Mouse (Mus musculus) lung, postnatal 14 days (tissue): ENCODE data around the gene Nup205.
"Not testable (repeated sequence)": the region's sequence is repeated elsewhere in the genome, so short reads cannot be mapped to it uniquely, and the experiment has no call there.

ENCODE experiments used
- DNase-seq: peaks from one replicate; pipeline ENCODE4 v3.0.0; 2021

Gene Nup205

GRCm38 (mm10) chr6:35176979-35177649 lies at the start of gene Nup205:
Nup205 (plus strand) TSS chr6:35177421.
- peak; percentile 70 for DNase-seq

GRCm38 (mm10) chr6:35132806-35133205 lies 44.4 kb upstream of the Nup205 start:
- no peak for DNase-seq

- DNase-seq: no peak
Measured at GRCm38 (mm10) chr6:35133246-35133578, 44.0 kb upstream of the Nup205 start.

DNA sequence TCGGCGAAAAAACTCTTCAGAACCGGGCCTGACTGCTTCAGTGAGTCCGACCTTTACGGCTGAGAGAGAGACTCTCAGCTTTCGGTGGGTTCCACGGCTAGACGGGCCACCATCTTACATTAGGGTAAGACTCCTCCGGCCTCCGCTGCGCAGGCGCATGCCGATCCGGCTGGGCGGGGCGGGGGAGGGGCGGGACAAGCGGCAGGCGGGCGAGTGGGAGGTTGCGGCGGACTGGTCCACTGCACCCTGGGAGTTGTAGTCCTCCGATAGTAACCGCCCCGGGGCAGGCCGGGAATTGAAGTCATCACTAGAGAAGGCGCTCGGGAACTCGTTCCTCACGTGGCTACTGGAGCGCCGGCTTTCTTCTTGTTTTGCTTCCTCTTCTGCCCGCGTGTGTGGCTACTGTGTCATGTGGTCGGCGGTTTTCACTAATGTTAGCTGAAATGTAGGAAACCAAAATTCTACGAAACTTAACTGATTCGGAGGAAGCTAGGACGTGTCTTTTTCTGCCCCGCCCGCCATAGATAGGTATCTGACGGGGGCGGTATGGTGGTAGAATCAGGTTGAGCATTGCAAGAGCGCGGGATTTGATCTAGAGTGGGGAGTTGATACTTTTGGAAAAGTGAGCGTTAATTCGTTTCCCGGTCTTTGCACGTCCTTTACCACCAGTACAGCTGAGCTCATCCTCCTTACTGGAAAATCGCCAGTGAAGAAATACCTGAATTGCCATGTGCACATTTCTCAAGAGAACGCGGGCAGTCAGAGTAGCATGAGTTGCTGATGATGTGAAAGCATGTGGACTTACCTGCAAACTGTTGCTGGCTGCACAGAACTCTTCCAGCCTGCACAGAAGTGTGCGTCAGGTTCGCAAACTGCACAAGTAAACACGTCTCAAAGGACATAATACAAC lies 43.4 kb upstream of the Nup205 start, which contains the start of gene Cnot4:
Gene Cnot4 (minus strand): TSS at position 146 of the 910 bp plus-strand sequence.
- DNase-seq: peak; percentile 98

DNA sequence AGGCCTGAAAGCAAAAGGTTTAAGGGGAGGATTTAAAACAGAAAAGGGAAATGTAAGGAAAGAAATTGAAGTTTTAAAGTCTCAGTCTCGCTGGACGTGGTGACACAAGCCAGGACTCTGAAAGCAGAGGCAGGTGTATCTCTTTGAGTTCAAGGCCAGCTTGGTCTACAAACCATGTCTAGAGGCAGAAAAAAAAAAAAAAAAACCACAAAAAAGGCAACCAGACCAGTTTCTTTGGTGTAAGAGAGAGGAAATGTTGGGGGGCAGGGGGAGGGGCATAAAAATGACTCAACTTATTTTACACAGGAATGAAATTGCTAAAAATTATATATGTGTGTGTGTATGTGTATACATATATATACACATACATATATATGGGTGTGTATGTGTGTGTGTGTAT lies 42.4 kb upstream of the Nup205 start:
- no peak for DNase-seq

- DNase-seq: no peak
Measured at GRCm38 (mm10) chr6:35140351-35140750, 36.9 kb upstream of the Nup205 start.

DNA sequence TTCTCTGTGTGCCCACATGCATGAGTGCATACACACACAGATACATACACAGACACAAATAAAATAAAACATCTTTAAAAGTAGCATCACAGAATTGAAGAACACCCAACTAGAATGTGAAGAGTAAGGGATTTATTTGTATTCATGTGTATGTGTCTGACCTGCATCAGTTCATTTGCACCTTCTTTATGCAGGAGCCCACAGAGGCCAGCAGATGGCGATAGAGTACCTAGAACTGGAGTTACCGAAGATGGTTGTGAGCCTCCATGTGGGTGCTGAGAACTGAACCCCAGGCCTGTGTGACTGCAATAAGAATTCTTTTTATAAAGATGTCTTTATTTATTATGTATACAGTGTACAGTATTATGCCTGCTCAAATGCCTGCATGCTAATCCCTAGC lies 31.7 kb upstream of the Nup205 start:
- no peak for DNase-seq

- no peak for DNase-seq
Measured at GRCm38 (mm10) chr6:35147726-35148422, 29.3 kb upstream of the Nup205 start.

DNA sequence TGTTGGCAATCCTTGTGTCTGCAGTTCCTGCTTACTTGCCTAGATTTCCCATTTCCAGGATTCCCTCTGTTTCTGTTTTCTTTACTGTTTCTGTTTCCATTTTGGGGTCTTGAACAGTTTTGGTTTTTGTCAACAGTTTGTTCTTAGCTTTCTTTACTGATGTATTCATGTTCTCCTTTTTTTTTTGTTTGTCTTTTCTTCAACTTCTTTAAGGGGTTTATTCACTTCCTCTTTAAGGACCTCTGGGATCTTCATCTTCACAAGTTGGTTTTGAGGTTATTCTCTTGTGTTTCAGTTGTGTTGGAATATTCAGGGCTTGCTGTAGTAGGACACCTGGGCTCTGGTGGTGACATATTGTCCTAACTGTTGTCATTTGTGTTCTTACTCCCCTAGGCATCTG lies 22.7 kb upstream of the Nup205 start:
- DNase-seq: no peak

DNA sequence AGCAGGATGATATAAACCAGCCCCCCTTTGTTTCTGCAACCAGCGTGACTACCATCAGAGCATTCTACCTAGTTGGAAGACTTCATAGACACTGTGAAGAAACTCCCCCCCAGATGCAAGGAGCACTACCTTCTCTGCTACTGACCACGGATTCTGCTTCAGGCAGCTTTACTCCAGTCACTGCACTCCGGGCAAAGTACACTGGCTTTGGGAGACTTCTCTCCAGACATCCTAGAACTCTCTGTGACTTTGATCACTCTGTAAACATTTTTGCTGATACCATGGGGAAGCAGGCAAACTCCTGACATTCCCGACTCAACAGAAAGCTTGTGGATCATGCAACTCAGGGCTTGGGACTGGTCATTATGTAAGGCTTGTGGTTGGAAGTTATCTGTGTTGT lies 8.0 kb upstream of the Nup205 start:
- DNase-seq: no peak

DNA sequence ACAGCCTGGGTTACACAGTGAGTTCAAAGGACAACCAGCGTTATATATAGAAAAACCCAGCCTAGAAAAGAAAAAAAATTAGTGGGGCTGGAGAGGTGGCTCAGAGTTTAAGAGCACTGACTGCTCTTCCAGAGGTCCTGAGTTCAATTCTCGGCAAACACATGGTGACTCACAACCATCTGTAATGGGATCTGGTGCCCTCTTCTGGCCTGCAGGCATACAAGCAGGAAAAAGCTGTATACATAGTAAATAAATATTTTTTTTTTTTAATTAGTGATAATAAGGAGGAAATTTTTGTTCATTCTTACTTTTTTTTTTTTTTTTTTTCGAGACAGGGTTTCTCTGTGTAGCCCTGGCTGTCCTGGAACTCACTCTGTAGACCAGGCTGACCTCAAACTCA lies 5.2 kb upstream of the Nup205 start:
- not testable (repeated sequence) for DNase-seq

DNA sequence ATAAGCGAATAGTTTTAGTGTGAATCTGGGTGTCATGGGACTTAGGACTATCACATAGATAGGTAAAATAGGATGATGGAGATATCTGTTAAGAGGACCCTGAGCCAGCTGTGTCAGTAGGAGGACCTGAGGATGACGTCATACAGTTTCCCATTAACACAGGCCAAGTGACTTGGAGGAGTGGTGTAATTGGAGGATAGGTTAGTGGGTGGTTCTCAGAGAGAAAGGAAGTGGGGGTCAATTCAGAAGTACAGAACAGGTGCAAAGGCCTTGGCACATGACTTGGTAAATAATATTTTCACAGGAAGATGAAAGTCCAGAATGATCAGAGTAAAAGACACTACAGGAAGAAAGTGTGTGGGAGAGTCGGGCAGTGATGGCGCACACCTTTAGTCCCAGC lies 4.0 kb upstream of the Nup205 start:
- DNase-seq: no peak

DNA sequence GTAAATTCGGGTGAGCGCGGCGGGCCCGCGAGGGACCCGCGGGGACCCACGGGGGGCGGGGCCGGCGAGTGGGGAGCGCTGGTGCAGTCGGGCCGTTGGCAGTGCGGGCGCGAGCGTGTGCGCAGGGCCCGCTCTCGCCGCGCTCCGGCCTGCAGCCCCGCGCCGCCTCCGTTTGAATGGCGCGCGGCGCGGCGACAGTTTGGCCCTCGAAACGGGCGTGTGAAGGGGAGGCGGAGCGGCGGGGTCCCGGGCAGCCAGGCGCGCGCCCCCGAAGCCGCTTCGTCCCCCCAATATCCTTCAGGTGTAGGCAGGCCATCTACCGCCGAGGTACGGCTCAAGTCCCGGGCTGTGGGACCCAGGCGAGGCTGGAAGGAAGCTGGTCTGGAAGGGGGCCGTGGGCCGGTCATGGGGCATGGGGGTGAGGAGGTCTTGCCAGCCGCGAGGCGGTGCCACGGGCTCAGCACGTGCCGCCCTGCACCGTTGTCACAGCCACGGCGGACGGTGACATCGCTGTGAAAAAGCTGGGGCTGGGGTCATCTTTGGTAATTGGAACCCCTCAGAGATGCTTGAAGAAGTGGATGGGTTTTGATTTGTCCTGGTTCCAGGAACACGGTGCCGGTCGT lies 540 bp downstream of the Nup205 start:
- DNase-seq: peak; percentile 22

DNA sequence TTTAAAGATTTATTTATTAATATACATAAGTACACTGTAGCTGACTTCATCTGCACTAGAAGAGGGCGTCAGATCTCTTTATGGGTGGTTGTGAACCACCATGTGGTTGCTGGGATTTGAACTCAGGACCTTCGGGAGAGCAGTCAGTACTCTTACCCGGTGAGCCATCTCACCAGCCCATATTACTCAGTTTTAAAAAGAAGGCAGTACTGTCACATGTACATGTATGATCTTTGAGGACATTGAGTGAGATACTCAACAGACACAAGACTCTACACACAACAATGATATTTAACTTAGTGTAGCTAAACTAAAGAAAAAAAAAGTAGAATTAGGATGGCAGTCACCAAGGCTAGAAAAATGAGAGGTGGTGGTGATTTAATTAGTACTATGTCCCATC lies 2.1 kb downstream of the Nup205 start:
- not testable (repeated sequence) for DNase-seq

- DNase-seq: no peak
Measured at GRCm38 (mm10) chr6:35184781-35185180, 7.6 kb downstream of the Nup205 start.

DNA sequence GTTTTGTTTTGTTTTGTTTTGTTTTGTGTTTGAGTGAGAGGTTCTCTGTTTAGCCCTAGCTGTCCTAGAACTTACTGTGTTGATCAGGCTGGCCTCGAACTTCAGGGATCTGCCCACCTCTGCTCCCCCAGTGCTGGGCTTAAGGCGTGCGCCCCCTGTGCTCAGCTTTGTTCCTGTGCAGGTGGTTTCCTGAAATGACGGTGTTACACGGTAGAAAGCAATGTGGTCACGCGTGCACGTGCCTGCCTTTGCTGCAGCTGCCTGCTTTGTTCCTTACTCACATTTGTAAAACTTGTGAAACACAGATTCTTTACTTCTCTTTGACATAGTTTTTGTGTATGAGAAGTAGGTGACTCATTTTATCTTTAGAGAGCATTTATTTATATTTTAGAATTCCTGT lies 14.0 kb downstream of the Nup205 start:
- DNase-seq: no peak

DNA sequence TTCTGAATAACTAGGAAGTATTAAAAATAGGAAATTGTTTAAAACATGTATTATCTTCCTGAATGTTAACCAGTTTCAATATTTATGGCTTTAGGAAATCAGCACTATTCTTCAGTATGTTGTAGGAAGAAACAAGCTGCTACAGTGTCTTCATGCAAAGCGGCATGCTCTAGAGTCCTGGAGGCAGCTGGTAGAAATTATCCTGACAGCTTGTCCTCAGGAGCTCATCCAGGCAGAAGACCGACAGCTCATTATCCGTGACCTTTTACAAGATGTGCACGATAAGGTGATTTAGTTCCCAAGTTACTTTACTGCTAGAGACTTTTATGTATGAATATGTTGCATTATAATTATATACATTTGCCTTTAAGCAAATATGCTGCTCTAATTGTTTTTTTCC lies 48.5 kb downstream of the Nup205 start:
- no peak for DNase-seq

- DNase-seq: no peak
Measured at GRCm38 (mm10) chr6:35229415-35229814, 52.2 kb downstream of the Nup205 start.

- no peak for DNase-seq
Measured at GRCm38 (mm10) chr6:35236108-35236785, 59.0 kb downstream of the Nup205 start.

- no peak for DNase-seq
Measured at GRCm38 (mm10) chr6:35243252-35243651, 66.0 kb downstream of the Nup205 start.

DNA sequence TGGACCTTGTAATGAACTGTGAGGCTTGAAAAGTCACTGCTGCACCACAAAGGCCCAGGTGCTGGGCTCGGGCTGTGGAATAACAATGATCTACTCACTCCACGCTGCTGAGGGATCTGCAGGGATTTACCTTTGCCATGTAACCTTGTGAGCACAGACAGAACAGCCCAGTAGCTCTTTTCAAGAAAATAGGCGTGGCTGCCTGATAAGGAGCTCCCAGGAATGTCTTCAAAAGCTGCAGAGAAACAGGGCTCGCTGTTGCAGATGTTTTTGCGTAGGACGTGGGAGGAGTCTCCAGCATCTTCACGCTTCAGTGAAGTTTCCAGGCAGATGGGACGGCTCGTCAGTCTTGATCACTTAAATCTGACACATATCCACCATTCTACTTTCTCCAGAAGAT lies 66.8 kb downstream of the Nup205 start:
- DNase-seq: no peak

- DNase-seq: peak; percentile 27
Measured at GRCm38 (mm10) chr6:35245086-35245485, 67.9 kb downstream of the Nup205 start.
